Mouse (Mus musculus) heart, adult 9 months (tissue): ENCODE measurements around the gene Runx1.
A peak's percentile ranks its signal among the peaks of the same experiment; 100 is the strongest.

Source experiments
- DNase-seq, 2 experiments: peaks; one replicate each; pipeline ENCODE4 v3.0.0; 2022; ENCODE audit warnings: low spot score in 2 of 2

Runx1 gene

GRCm38 (mm10) chr16:92566146-92566545, 259.8 kb downstream of the Runx1 start:
- no peak for DNase-seq

- DNase-seq = peak; percentile 7 to 71
Measured at GRCm38 (mm10) chr16:92565708-92566107, 260.2 kb downstream of the Runx1 start.

DNA sequence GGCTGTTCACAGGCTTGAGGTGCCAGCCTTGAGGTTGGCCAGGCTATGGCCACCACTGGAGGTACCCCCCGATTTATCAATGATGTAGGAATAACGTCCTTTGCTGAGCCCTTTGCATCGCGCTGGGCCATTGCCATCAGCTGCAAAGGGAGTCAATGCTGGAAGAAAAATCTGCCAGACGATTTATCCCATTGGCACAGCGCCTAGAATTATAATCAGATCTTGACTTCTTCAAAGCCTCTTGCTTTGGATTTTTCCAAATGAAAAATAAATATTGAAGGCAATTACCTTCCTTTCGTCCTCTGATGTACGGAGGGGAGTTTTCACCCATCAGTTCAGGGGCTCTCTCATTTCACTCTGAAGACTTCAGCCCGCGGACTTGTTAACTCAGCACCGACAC, 260.7 kb downstream of the Runx1 start:
- DNase-seq = no peak

DNA sequence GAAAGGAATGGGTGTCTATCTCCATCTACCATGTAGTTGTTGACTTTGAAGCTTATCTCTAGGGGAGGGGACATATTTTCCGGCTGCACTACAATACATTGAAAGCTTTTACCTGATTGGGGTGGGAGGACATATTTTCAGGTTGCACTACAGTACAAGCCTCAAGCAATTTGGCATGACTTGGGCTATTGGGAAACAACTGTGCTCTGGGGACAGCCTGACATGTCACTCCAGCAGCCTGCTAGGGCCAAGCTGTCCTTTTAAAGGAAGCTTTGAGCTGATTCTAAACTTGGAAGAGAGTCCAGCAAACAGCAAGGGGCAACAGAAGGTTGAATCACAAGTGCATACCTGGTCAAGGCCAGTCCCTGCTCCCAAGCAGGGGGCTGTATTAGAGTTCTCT, 270.9 kb downstream of the Runx1 start:
- DNase-seq = no peak

DNA sequence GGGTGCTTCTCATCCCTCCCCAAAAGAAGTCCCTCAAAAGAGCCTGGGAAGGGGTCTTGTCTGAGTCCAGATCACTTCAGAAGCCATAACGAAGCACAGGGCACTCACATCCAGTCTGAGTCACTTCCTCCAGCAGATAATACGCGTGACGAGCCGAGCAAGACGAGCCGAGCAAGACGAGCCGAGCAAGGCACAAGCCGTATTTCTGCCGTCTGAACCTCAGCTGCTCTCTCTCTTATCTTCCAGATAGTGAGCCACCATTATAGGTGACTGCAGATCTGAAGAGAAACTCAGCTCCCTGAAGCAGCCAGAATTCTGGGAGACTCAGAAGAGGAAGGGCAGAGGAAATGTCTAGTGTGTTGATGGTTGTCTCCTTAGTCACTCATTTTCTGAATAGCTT, 273.1 kb downstream of the Runx1 start:
- DNase-seq = no peak

DNA sequence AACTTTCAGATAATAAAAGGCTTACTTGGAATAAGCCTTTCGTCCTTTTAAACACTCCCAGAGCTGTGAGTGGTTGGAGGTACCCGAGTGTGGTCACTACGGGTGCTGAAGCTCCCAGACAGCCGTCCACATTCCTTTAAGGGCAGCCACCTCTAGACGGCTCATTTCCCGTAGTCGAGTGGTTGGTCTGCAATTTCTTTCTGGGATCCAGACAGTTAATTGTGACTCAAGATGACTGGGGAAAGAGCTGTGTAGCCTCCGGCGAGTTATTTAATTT, 273.9 kb downstream of the Runx1 start:
- DNase-seq = no peak
